Mouse (Mus musculus) fat pad, adult 2 months (tissue): ENCODE results near the gene Snap47.
"Not testable (repeated sequence)": the region's sequence is repeated elsewhere in the genome, so short reads cannot be mapped to it uniquely, and the experiment has no call there.

ENCODE experiments used
- DNase-seq: peaks from one replicate; pipeline ENCODE4 v3.0.0-alpha.2; 2011; ENCODE audit warnings: low read depth, low spot score; ENCODE audit errors: extremely low read depth

Gene Snap47

DNA sequence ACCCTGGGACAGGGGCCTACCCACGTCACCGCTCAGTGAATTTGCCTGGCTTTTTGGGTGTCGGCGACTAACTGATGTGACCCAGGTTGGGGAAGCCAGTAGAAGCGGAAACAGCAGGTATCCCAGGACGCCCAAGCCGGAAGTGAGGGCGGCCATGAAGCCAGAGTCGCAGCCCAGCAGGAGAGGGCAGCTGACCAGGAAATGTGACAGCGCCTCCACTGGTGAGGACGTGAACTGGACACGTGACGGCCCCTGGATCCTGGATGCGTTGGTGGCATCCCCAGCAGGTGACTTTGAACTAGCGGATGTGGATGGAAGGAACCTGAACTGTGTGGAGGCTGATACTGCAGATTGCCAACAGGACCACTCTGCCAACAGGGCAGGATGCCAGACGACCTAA, 75.5 kb downstream of the Snap47 start, which contains the start of gene Prss38:
Prss38 (minus strand) TSS at position 183 of the 400 bp plus-strand sequence.
- no peak for DNase-seq

DNA sequence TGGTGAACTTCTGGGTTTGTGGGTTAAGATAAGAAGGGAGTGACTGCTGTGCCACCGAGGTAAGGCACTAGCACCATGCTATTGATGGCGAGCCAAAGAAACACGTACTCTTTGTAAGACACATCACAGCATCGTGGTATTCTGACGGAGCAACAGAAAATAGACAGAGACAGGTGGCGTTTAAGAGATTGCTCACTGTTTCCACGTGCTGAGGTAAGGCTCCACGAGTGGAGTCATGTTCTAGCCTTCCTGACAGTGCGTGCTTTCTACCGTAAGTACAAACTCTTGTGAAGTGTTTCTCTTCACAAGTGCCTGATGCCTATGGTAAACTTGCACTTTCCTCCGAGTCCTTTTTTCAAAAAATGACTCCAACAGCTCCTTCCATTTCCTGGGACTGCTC, 81.1 kb downstream of the Snap47 start:
- DNase-seq = no peak

- DNase-seq = not testable (repeated sequence)
Measured at GRCm38 (mm10) chr11:59367955-59368354, 83.0 kb downstream of the Snap47 start.

DNA sequence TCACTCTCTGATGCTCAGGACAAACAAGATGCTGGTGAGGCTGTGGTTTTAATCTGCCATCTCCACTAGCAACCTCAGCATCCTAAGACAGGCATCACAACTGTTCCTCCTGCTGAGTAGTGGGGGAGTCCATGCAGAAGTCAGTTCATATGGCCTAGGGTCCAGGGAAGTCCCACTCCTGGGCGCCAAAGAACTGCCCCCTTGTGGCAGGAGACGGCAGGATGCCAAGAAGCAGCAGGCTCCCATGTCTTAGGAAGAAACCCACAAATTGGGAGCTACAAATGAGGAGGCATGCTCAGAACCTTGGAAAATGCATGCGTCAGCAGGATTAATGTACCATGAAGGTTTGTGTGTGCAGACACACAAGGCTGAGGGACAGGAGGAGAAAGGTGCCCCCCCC, 84.4 kb downstream of the Snap47 start:
- DNase-seq = no peak

GRCm38 (mm10) chr11:59366031-59366430, 85.0 kb downstream of the Snap47 start:
- no peak for DNase-seq

- DNase-seq = no peak
Measured at GRCm38 (mm10) chr11:59364417-59364816, 86.6 kb downstream of the Snap47 start.

DNA sequence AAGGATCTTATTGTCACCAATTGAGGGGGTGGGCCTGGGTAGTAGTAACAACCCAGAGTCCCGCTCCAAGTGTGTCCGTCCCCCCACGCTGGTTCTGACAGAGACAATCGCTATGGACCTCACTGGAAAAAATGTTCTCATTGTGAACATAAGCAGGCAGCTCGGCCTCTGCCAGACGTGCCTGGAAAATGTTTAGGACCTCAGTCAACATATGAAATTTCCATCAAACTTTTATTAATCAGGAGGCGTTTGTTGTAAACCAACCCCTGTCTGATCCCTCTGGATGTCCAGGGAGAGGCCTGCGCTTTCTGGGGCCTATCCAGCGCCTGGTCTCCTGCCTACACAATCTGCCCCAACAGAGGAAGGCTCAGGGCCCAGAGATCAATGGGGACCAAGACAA, 87.0 kb downstream of the Snap47 start:
- DNase-seq = no peak

DNA sequence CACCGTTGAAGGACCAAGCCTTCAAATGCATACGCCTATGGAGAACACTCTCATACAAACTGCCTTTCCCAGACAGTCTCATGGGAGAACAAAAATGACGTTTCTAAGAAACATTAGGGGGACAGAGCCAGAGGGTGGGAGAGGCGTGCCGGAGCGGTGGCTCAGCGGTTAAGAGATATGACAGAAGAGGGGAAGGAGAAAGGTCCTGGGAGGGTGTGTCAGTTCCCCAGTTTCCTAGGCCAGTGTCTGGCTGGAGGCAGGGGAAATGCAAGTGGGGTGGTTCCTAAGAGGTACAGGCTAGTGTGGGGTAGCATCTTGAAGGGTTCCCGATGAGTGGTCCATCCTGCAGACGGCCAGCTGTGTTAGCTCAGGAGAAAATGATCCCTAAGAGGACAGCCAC, 89.7 kb downstream of the Snap47 start:
- no peak for DNase-seq
